22 mouse cellular contexts compared by ENCODE assay signal in the genomic region with DNA sequence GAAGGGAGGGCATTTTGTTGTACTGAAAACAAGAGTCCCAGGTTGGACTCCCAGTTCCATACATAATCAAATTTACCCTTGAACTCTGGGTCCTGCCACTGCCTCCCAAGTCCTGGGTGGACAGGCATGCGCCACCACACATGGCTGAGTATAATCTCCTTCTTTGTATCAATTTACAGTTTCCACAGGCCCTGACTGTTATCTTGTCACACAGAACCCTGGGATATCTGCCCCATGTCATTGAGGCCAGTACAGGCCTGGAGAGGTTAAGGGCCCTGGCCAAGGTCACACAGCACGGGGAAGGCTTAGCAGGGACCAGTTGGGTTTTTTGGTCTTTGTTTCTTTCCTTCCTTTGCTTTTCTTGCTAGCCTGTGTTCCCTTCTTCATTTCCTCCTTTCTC. TPM values are rescaled to one million over a fixed set of nuclear protein-coding genes. Genes with fewer than 3 reads are reported as not detected.
DNase-seq lines count a peak whose midpoint lies in the region; ATAC-seq and TF ChIP-seq lines count a peak whose summit lies in the region.
"Had no signal": no experiment of that assay in that cellular context is flagged by ENCODE, and none has a peak within 500 bp of the region (broad histone marks: within the 10 kb centered on the region; RNA-seq: fewer than 3 reads in every experiment).

No protein-coding gene starts in this region.

- 14% methylated on average over 2 of the region's 2 CpGs for WGBS in liver, embryonic 13.5 days (ENCODE audit: insufficient replicate concordance)

- TF ChIP-seq RAD21 in MEL (IDR thresholded peaks at IDR 0.05; ENCODE audit: low read depth, low read length), result no peak

- TF ChIP-seq EP300 in MEL (IDR thresholded peaks at IDR 0.05; ENCODE audit: low read depth in 1 of 2, low read length in 2 of 2), result peak in 1 of 2 experiments; percentile 25; a peak in 1 of 4 replicates

- no peak for TF ChIP-seq POLR2A in MEL (IDR thresholded peaks at IDR 0.05; ENCODE audit: control insufficient read depth in 1 of 2, insufficient read depth in 1 of 2, low read depth in 1 of 2, low read length in 2 of 2, poor library complexity in 1 of 2)

- no peaks in the 10 kb centered on the region for H3K9me3 ChIP-seq in MEL (replicated peaks; ENCODE audit: insufficient read depth, low read length)
- no peaks in the 10 kb centered on the region for H3K9me3 ChIP-seq in erythroblast, embryonic 14.5 days (ENCODE audit: control insufficient read depth, low read length)
- no peaks in the 10 kb centered on the region for H3K9me3 ChIP-seq in liver, embryonic 13.5 days (replicated peaks)
- H3K9me3 ChIP-seq: embryonic facial prominence, embryonic 10.5 days; forebrain, embryonic 12.5 days; heart, embryonic 12.5 days; hindbrain, embryonic 15.5 days had no signal

- H3K4me2 ChIP-seq in liver, embryonic 13.5 days, result peak overlapping the region; percentile 24; the same call in 1 of the 2 replicates
- H3K4me2 ChIP-seq: forebrain, embryonic 12.5 days; heart, embryonic 12.5 days; hindbrain, embryonic 15.5 days had no signal

- no peak overlapping the region for H3K9ac ChIP-seq in MEL (ENCODE audit: control insufficient read depth, low read depth, low read length, poor library complexity, severe bottlenecking)
- H3K9ac ChIP-seq in liver, embryonic 13.5 days, result peak overlapping the region; percentile 49
- H3K9ac ChIP-seq: forebrain, embryonic 12.5 days; heart, embryonic 12.5 days; hindbrain, embryonic 15.5 days had no signal

- H3K27me3 ChIP-seq in MEL (ENCODE audit: control insufficient read depth in 1 of 2, insufficient read depth in 2 of 2, low read length in 2 of 2), result no peaks in the 10 kb centered on the region
- no peaks in the 10 kb centered on the region for H3K27me3 ChIP-seq in erythroblast, embryonic 14.5 days (ENCODE audit: control insufficient read depth)
- H3K27me3 ChIP-seq in liver, embryonic 13.5 days, result no peaks in the 10 kb centered on the region
- H3K27me3 ChIP-seq: CH12.LX; forebrain, embryonic 12.5 days; heart, embryonic 12.5 days; hindbrain, embryonic 15.5 days had no signal

- intact Hi-C loops in heart, postnatal 14 days (cut with DNase I), result no loop called here

- H3K36me3 ChIP-seq in MEL (ENCODE audit: control insufficient read depth in 1 of 2, insufficient read depth in 2 of 2, low read length in 2 of 2), result peaks cover 2 to 13% of the 10 kb centered on the region in 2 experiments; a peak in 3 of 4 replicates
- peaks cover 66% of the 10 kb centered on the region for H3K36me3 ChIP-seq in erythroblast, embryonic 14.5 days (ENCODE audit: control insufficient read depth)
- H3K36me3 ChIP-seq in liver, embryonic 13.5 days, result peaks cover 49% of the 10 kb centered on the region

- no peak overlapping the region for H3K27ac ChIP-seq in MEL (ENCODE audit: control insufficient read depth, low read depth, low read length)
- peak overlapping the region; percentile 69 for H3K27ac ChIP-seq in liver, embryonic 13.5 days
- H3K27ac ChIP-seq: embryonic facial prominence, embryonic 10.5 days; forebrain, embryonic 12.5 days; gastrocnemius, adult 2 months; hindbrain, embryonic 15.5 days had no signal

- H3K4me3 ChIP-seq in MEL (ENCODE audit: control insufficient read depth in 1 of 2, insufficient read depth in 1 of 2, low read depth in 2 of 2, low read length in 2 of 2), result no peak overlapping the region
- H3K4me3 ChIP-seq in erythroblast, embryonic 14.5 days (replicated peaks), result peak overlapping the region; percentile 22
- H3K4me3 ChIP-seq in liver, embryonic 13.5 days (replicated peaks), result no peak overlapping the region
- H3K4me3 ChIP-seq: embryonic facial prominence, embryonic 10.5 days; forebrain, embryonic 12.5 days; gastrocnemius, adult 2 months; heart, embryonic 12.5 days; hindbrain, embryonic 15.5 days had no signal

- DNase-seq in MEL (ENCODE audit: low read depth, low spot score), result no peak
- DNase-seq in liver, embryonic 13.5 days, result peak; percentile 53
- DNase-seq in heart, postnatal 14 days, result no peak
- DNase-seq in layer of hippocampus, postnatal 10 days (ENCODE audit: low spot score in 2 of 2), result no peak
- no peak for DNase-seq in kidney, postnatal 14 days
- DNase-seq: adrenal gland, adult 2 months; adrenal gland, postnatal 25 days; cerebellum, adult 18-20 months; cerebellum, postnatal 10 days; gastrocnemius, adult 2 months; gastrocnemius, postnatal 25 days; heart, postnatal 36 days had no signal

- peak; percentile 62 for ATAC-seq in liver, embryonic 13.5 days (ENCODE audit: low read depth)
- 0 out of 2 replicates have a peak, but pooled peaks have one; percentile 11 for ATAC-seq in megakaryocyte progenitor cell, adult 5-6 weeks (replicated peaks; ENCODE audit: poor library complexity)
- ATAC-seq: forebrain, embryonic 16.5 days had no signal

- TF ChIP-seq CTCF in MEL (IDR thresholded peaks at IDR 0.05 in 2 of 3, conservative IDR thresholded peaks at IDR 0.05 in 1 of 3; ENCODE audit: control insufficient read depth in 1 of 3, insufficient read depth in 1 of 3, low read depth in 2 of 3, low read length in 3 of 3, poor library complexity in 1 of 3, severe bottlenecking in 1 of 3), result no peak

- H3K4me1 ChIP-seq in MEL (ENCODE audit: control insufficient read depth in 1 of 2, insufficient read depth in 2 of 2, low read length in 2 of 2), result peaks cover 10 to 12% of the 10 kb centered on the region in 2 experiments
- H3K4me1 ChIP-seq in erythroblast, embryonic 14.5 days (ENCODE audit: control insufficient read depth), result peaks cover 61% of the 10 kb centered on the region
- H3K4me1 ChIP-seq in liver, embryonic 13.5 days (replicated peaks), result peaks cover 54% of the 10 kb centered on the region

- H3K79me2 ChIP-seq in MEL (ENCODE audit: control insufficient read depth, insufficient read depth, low read length, poor library complexity), result peaks cover 3% of the 10 kb centered on the region; the same call in 1 of the 2 replicates

TF ChIP-seq in MEL, 35 proteins besides CTCF, POLR2A, EP300 and RAD21 (continues in another document):
- TF ChIP-seq MAZ (IDR thresholded peaks at IDR 0.05; ENCODE audit: low read depth, low read length) (no peak), SMC3 (IDR thresholded peaks at IDR 0.05; ENCODE audit: low read depth, low read length) (no peak), POLR2AphosphoS5 (IDR thresholded peaks at IDR 0.05; ENCODE audit: borderline replicate concordance, low read depth, low read length) (no peak), TAL1 (IDR thresholded peaks at IDR 0.05; ENCODE audit: low read length) (peak; percentile 24; the same call in 1 of the 2 replicates), TCF12 (IDR thresholded peaks at IDR 0.05; ENCODE audit: low read depth, low read length) (0 out of 2 replicates have a peak, but pooled peaks have one; percentile 20)

RNA-seq across cellular contexts. Expression of gene Samd1, which starts 5.0 kb away (rescaled TPM):
- total RNA-seq in MEL (2012; rRNA removed), result 96.7 and 111 TPM in 2 replicates
- polyA plus RNA-seq in MEL (2012; ENCODE audit: insufficient read depth in 1 of 2, insufficient read length in 2 of 2, low read depth in 1 of 2, low replicate concordance in 2 of 2, missing spikeins in 1 of 2), result 100 to 1,000 TPM in 1 of 2 experiments, not detected in 1; 121 TPM
- polyA plus RNA-seq in erythroblast, embryonic 14.5 days (2012), result 37.5 and 42.8 TPM in 2 replicates
- polyA plus RNA-seq in liver, embryonic 13.5 days (2015; fragmentation: Nextera tagmentation; extraction: Ambion mirVana), result 5.8 and 6.9 TPM in 2 replicates
- total RNA-seq in megakaryocyte progenitor cell, adult 5-6 weeks (2015), result 54.3 and 64.6 TPM in 2 replicates
- 45.7 and 57.0 TPM in 2 replicates for total RNA-seq in megakaryocyte progenitor cell, adult 5-6 weeks (2017)
- 10 to 100 TPM; 28.4 to 32.3 TPM for total RNA-seq in heart, postnatal 14 days (2021)
- total RNA-seq in layer of hippocampus, postnatal 10 days (2021), result 10 to 100 TPM; 54.1 to 56.4 TPM

RNA-seq across cellular contexts. Expression of gene 1700067K01Rik, which starts 8.8 kb away (rescaled TPM):
- total RNA-seq in MEL (2012; rRNA removed), result 0.39 and 0.69 TPM in 2 replicates
- polyA plus RNA-seq in MEL (2012; ENCODE audit: insufficient read depth in 1 of 2, insufficient read length in 2 of 2, low read depth in 1 of 2, low replicate concordance in 2 of 2, missing spikeins in 1 of 2), result under 1 TPM in 1 of 2 experiments, not detected in 1; 0.53 TPM
- polyA plus RNA-seq in erythroblast, embryonic 14.5 days (2012), result 0.34 and 0.71 TPM in 2 replicates
- 0.38 and 0.57 TPM in 2 replicates for polyA plus RNA-seq in liver, embryonic 13.5 days (2015; fragmentation: Nextera tagmentation; extraction: Ambion mirVana)
- 0.67 TPM in 1 of 2 replicates, not detected in the other for total RNA-seq in megakaryocyte progenitor cell, adult 5-6 weeks (2015)
- total RNA-seq in megakaryocyte progenitor cell, adult 5-6 weeks (2017), result 0.37 and 2.0 TPM in 2 replicates
- total RNA-seq in heart, postnatal 14 days (2021), result under 1 TPM; 0.33 to 0.80 TPM
- total RNA-seq in layer of hippocampus, postnatal 10 days (2021), result under 1 TPM; 0.49 to 0.66 TPM
- total RNA-seq: granulocyte monocyte progenitor cell, adult 5-6 weeks; heart, postnatal 36 days had no signal

RNA-seq across cellular contexts. Expression of gene 2210011C24Rik, which starts 19.5 kb away (rescaled TPM):
- total RNA-seq in MEL (2012; rRNA removed), result not detected in 2 replicates
- polyA plus RNA-seq in MEL (2012; ENCODE audit: insufficient read depth in 1 of 2, insufficient read length in 2 of 2, low read depth in 1 of 2, low replicate concordance in 2 of 2, missing spikeins in 1 of 2), result not detected
- not detected in 2 replicates for polyA plus RNA-seq in erythroblast, embryonic 14.5 days (2012)
- polyA plus RNA-seq in liver, embryonic 13.5 days (2015; fragmentation: Nextera tagmentation; extraction: Ambion mirVana), result not detected in 2 replicates
- not detected in 2 replicates for total RNA-seq in megakaryocyte progenitor cell, adult 5-6 weeks (2015)
- total RNA-seq in megakaryocyte progenitor cell, adult 5-6 weeks (2017), result not detected in 2 replicates
- total RNA-seq in heart, postnatal 14 days (2021), result 1 to 10 TPM; 1.8 to 2.3 TPM
- not detected for total RNA-seq in layer of hippocampus, postnatal 10 days (2021)
- total RNA-seq: adrenal gland, adult 2 months; adrenal gland, postnatal 25 days; CH12.LX; granulocyte monocyte progenitor cell, adult 5-6 weeks had no signal
- polyA plus RNA-seq: embryonic facial prominence, embryonic 10.5 days; forebrain, embryonic 12.5 days; forebrain, embryonic 16.5 days; heart, embryonic 12.5 days; hindbrain, embryonic 11.5 days had no signal

RNA-seq across cellular contexts. Expression of gene Prkaca, which starts 19.7 kb away (rescaled TPM):
- total RNA-seq in MEL (2012; rRNA removed), result 23.8 and 24.7 TPM in 2 replicates
- 10 to 100 TPM in 1 of 2 experiments, not detected in 1; 74.9 TPM for polyA plus RNA-seq in MEL (2012; ENCODE audit: insufficient read depth in 1 of 2, insufficient read length in 2 of 2, low read depth in 1 of 2, low replicate concordance in 2 of 2, missing spikeins in 1 of 2)
- 2.3 and 2.7 TPM in 2 replicates for polyA plus RNA-seq in erythroblast, embryonic 14.5 days (2012)
- polyA plus RNA-seq in liver, embryonic 13.5 days (2015; fragmentation: Nextera tagmentation; extraction: Ambion mirVana), result 50.5 and 52.3 TPM in 2 replicates
- total RNA-seq in megakaryocyte progenitor cell, adult 5-6 weeks (2015), result 23.8 and 24.8 TPM in 2 replicates
- 22.4 and 24.0 TPM in 2 replicates for total RNA-seq in megakaryocyte progenitor cell, adult 5-6 weeks (2017)
- 100 to 1,000 TPM; 386 to 395 TPM for total RNA-seq in heart, postnatal 14 days (2021)
- 100 to 1,000 TPM; 240 to 254 TPM for total RNA-seq in layer of hippocampus, postnatal 10 days (2021)

RNA-seq across cellular contexts. Expression of gene Palm3, which starts 28.8 kb away (rescaled TPM):
- total RNA-seq in MEL (2012; rRNA removed), result 0.65 and 0.92 TPM in 2 replicates
- 1 to 10 TPM in 1 of 2 experiments, not detected in 1; 3.6 TPM for polyA plus RNA-seq in MEL (2012; ENCODE audit: insufficient read depth in 1 of 2, insufficient read length in 2 of 2, low read depth in 1 of 2, low replicate concordance in 2 of 2, missing spikeins in 1 of 2)
- polyA plus RNA-seq in erythroblast, embryonic 14.5 days (2012), result 0.01 TPM in 1 of 2 replicates, not detected in the other
- 0.06 and 0.27 TPM in 2 replicates for polyA plus RNA-seq in liver, embryonic 13.5 days (2015; fragmentation: Nextera tagmentation; extraction: Ambion mirVana)
- total RNA-seq in megakaryocyte progenitor cell, adult 5-6 weeks (2015), result not detected in 2 replicates
- total RNA-seq in megakaryocyte progenitor cell, adult 5-6 weeks (2017), result not detected in 2 replicates
- under 1 TPM; 0.26 to 0.27 TPM for total RNA-seq in heart, postnatal 14 days (2021)
- total RNA-seq in layer of hippocampus, postnatal 10 days (2021), result 10 to 100 TPM; 11.2 to 13.5 TPM
- total RNA-seq: granulocyte monocyte progenitor cell, adult 5-6 weeks had no signal
